Mouse (Mus musculus) gastrocnemius, postnatal 25 days (tissue): ENCODE measurements at regions not wholly inside any gene's neighbourhood (a gene's known extent, or its start where the extent isn't known, plus 50 kb on each side); places are given as distances from the start of the nearest gene placed in this dataset.

Source experiments
- DNase-seq: peaks from one replicate; pipeline ENCODE4 v3.0.0; 2022

GRCm38 (mm10) chr12:110387567-110387966 is 59.4 kb upstream of the Ppp2r5c start:
- DNase-seq: no peak

GRCm38 (mm10) chr12:110389439-110389838 is 57.5 kb upstream of the Ppp2r5c start:
- no peak for DNase-seq

GRCm38 (mm10) chr12:110391464-110391863 is 55.5 kb upstream of the Ppp2r5c start:
- DNase-seq: no peak

GRCm38 (mm10) chr12:110393555-110393954 is 53.4 kb upstream of the Ppp2r5c start:
- DNase-seq: no peak
